Mouse (Mus musculus) lung, postnatal 4 days (tissue): ENCODE data around the gene Maz.

ENCODE experiments used
- DNase-seq, 2 experiments: peaks; one replicate each; pipeline ENCODE4 v3.0.0; 2021

Maz gene

DNA sequence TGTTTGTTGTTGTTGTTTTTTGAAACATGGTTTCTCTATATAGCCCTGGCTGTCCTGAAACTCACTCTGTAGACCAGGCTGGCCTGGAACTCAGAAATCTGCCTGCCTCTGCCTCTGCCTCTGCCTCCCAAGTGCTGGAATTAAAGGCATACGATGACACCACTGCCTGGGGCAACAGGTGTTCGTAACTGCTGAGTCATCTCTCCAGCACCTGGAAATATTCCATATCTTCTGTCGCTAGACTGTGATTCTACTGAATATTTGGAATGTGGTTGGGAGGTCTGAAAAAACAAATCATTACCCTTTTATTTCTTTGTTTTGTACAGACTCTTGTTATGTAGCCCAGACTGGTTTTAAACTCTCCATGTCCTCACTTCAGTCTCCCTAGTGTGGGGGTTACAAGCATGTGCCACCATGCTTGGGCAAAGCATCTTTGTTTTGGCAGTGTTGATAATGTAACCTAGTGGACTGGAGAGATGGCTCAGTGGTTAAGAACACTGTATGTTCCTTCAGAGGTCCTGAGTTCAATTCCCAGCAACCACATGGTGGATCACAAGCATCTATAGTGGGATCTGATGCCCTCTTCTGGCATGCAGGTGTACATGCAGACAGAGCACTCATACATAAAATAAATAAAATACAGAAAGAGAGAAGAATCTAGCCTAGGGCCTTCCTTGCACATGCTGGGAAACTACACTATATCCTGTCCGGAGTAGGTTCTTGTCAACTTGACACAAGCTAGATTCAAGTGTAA is 22.5 kb downstream of the Maz start:
- DNase-seq: no peak

GRCm38 (mm10) chr7:127003620-127004019 is 23.2 kb downstream of the Maz start:
- no peak for DNase-seq

GRCm38 (mm10) chr7:126999568-126999967 is 27.3 kb downstream of the Maz start:
- DNase-seq: no peak

DNA sequence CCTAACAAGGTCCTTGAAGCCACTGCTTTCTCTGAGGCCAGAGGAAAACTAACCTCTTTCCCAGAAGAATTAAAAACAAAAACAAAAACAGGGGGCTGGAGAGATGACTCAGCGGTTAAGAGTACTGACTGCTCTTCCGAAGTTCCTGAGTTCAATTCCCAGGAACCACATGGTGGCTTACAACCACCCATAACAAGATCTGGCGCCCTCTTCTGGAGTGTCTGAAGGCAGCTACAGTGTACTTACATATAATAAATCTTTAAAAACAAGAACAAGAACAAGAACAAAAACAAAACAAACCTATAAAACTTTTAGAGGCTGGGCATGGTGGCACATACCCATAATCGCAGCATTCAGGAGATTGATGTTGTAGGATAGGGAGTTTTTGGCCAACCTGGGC is 30.4 kb downstream of the Maz start:
- DNase-seq: no peak

GRCm38 (mm10) chr7:126988816-126989215 is 38.0 kb downstream of the Maz start:
- no peak for DNase-seq

GRCm38 (mm10) chr7:126986319-126986718 is 40.5 kb downstream of the Maz start:
- peak; percentile 56 to 67 for DNase-seq

GRCm38 (mm10) chr7:126984667-126985444 is 42.0 kb downstream of the Maz start:
- peak; percentile 26 to 68 for DNase-seq

DNA sequence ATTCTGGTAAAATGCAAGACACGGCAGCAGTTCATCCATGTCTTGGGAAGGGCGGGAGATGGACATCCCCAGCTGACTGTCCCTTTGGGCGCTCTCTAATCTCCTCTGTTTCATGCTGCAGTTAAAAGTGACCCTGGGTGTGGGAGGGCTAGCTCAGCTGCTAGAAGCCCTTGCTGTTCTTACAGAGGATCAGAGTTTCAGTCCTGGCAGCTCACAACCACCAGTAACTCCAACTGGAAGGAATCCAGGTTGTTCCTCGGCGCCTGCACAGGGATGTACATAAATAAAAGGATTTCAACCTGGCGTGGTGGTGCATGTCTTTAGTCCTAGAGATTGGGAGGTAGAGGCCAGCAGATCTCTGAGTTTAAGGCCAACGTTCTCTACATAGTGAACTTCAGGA is 43.7 kb downstream of the Maz start:
- no peak for DNase-seq

GRCm38 (mm10) chr7:126982054-126982453 is 44.8 kb downstream of the Maz start:
- no peak for DNase-seq

GRCm38 (mm10) chr7:126981601-126982000 is 45.2 kb downstream of the Maz start:
- no peak for DNase-seq

- DNase-seq: no peak
Observed at GRCm38 (mm10) chr7:126978841-126979240, 48.0 kb downstream of the Maz start.

GRCm38 (mm10) chr7:126976878-126977459 is 49.9 kb downstream of the Maz start:
- peak in 1 of 2 experiments; percentile 15 for DNase-seq

DNA sequence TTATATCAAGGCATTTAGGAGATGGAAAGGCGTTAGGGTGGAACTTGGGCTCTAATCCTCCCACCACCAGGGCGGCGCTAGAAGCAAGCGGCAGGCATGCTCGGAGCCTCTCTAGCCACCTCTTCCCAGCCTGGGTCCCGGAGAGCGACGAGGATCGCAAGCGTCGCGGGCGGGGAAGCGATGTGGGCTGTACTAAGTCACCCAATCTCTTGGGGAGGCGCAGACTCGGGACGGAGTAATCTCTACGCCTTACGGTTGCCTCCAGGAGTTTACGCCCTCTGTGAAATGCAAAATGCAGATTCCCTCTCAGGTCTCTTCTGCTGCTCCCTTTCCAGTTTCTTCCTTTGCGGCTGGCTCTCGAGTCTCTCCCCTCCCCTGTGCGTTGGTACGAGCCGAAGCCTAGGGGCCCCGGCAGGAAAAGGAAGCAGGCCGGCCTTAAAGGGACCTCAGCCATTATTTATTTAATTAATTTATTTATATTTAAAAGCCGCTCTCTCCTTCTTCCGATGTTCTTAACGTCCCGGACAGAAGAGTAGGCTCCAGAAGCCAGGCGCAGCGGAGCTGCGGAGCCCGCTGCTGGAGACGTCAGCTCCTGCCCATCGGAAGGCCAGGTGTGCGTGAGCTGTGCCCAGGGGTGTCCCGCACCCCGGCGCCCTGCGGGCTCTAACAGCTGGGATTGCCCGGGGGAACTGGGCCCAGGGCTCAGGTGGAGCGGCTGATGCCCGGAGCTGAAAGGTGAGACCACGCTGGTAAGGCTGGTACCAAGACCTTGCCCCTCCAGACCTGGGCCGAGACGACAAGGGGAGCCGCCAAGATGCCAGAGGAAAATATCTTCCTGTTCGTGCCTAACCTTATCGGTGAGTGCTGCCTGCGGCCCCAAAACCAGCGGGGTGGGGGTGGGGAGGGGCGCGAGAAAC is 50.6 kb downstream of the Maz start, which contains the start of gene Cdiptos:
Gene Cdiptos, minus strand, starts transcription at position 149 of the 917 bp plus-strand sequence.
- DNase-seq: peak; percentile 95 to 97

- DNase-seq: no peak
Observed at GRCm38 (mm10) chr7:126975893-126975949, 51.1 kb downstream of the Maz start, which contains the start of gene Cdipt. Gene Cdipt, plus strand, starts transcription at chr7:126975914.

DNA sequence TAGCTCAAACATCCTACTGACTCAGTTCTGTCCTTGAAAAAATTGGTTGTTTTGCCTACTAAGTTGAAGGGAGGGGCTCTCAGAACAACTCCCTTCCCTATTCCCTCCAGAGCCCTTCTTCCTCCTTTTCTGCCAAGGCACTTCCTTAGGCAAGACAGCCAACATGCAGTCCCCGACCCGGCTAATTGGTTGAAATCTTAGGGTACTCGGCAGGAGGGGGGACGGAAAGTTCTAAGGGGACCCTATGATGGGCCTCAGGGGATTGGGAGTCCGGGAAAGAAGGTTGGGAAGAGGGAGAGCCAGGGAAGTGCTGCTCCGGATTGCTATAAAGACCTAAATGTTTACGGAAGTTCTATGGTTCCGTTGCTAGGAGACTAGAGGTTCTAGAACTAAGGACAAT is 51.3 kb downstream of the Maz start:
- no peak for DNase-seq
